ENCODE assay signal across 8 mouse cellular contexts in the genomic region with DNA sequence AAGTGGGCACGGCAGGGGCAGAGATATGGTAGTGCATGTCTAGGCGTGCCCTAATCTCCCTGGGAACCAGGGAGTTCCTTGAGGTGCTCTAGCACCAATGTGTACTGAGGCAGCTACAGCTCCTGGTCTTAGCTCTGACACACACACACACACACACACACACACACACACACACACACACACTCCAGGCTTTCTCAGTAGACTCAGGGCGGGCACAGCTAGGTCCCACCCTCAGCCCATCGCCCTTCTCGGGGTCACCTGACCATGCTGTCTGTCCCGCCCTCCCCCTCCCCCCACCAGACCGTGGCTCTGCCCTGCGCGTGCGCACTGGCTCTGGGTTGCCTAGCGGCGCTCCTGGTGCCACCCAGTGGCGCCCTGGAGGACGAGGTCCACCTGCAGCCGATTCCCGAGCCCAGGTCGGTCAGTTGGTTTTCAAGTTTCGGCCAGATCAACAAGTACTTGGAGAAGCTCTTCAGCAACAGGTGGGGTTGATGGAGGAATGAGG. TPM values are rescaled to one million over a fixed set of nuclear protein-coding genes. Genes with fewer than 3 reads are reported as not detected.
DNase-seq lines count a peak whose midpoint lies in the region; ATAC-seq lines count a peak whose summit lies in the region.

No protein-coding gene starts in this region.

- H3K27me3 ChIP-seq in liver, embryonic 13.5 days, result peaks cover 49% of the 10 kb centered on the region
- peaks cover 46% of the 10 kb centered on the region for H3K27me3 ChIP-seq in neural tube, embryonic 13.5 days

- H3K4me3 ChIP-seq in liver, embryonic 13.5 days (replicated peaks), result peak overlapping the region; percentile 39
- peak overlapping the region; percentile 12; the same call in 1 of the 2 replicates for H3K4me3 ChIP-seq in neural tube, embryonic 13.5 days

- H3K9ac ChIP-seq in liver, embryonic 13.5 days, result peak overlapping the region; percentile 50
- H3K9ac ChIP-seq in neural tube, embryonic 13.5 days, result peak overlapping the region; percentile 52; the same call in 1 of the 2 replicates

- ATAC-seq in granulocyte monocyte progenitor cell, adult 5-6 weeks (replicated peaks; ENCODE audit: poor library complexity, severe bottlenecking), result peak; percentile 59
- ATAC-seq in liver, embryonic 13.5 days (ENCODE audit: low read depth), result peak; percentile 91
- peak; percentile 88 for ATAC-seq in neural tube, embryonic 13.5 days (ENCODE audit: low read depth)

- peaks cover 68% of the 10 kb centered on the region for H3K4me1 ChIP-seq in liver, embryonic 13.5 days (replicated peaks)
- peaks cover 15% of the 10 kb centered on the region for H3K4me1 ChIP-seq in neural tube, embryonic 13.5 days (replicated peaks)

- H3K4me2 ChIP-seq in liver, embryonic 13.5 days, result peak overlapping the region; percentile 62
- H3K4me2 ChIP-seq in neural tube, embryonic 13.5 days, result peak overlapping the region; percentile 50

- 4% methylated on average over 18 of the region's 18 CpGs for WGBS in liver, embryonic 13.5 days (ENCODE audit: insufficient replicate concordance)
- 8% methylated on average over 18 of the region's 18 CpGs for WGBS in neural tube, embryonic 13.5 days

- peak; percentile 92 for DNase-seq in A20 (ENCODE audit: low read depth, low spot score)
- peak; percentile 90 for DNase-seq in adrenal gland, postnatal 14 days
- DNase-seq in embryo, embryonic 9.5 days (ENCODE audit: extremely low spot score), result peak; percentile 92
- DNase-seq in kidney, adult 9 months, result peak; percentile 71
- peak; percentile 79 for DNase-seq in liver, embryonic 13.5 days
- peak; percentile 64 for DNase-seq in testis, postnatal 14 days (ENCODE audit: low spot score)

- H3K27ac ChIP-seq in liver, embryonic 13.5 days, result peak overlapping the region; percentile 89
- H3K27ac ChIP-seq in neural tube, embryonic 13.5 days (replicated peaks), result no peak overlapping the region

- no peaks in the 10 kb centered on the region for H3K36me3 ChIP-seq in liver, embryonic 13.5 days
- no peaks in the 10 kb centered on the region for H3K36me3 ChIP-seq in neural tube, embryonic 13.5 days

- H3K9me3 ChIP-seq in liver, embryonic 13.5 days (replicated peaks), result no peaks in the 10 kb centered on the region
- no peaks in the 10 kb centered on the region for H3K9me3 ChIP-seq in neural tube, embryonic 13.5 days

RNA-seq across cellular contexts. Expression of a gene that starts 4.2 kb away (rescaled TPM):
- total RNA-seq in adrenal gland, postnatal 14 days (2021), result not detected in 2 replicates
- total RNA-seq in granulocyte monocyte progenitor cell, adult 5-6 weeks (2014; fragmentation: Nextera tagmentation), result not detected in 2 replicates
- not detected in 2 replicates for total RNA-seq in granulocyte monocyte progenitor cell, adult 5-6 weeks (2017)
- polyA plus RNA-seq in liver, embryonic 13.5 days (2015; fragmentation: Nextera tagmentation; extraction: Ambion mirVana), result not detected in 2 replicates
- polyA plus RNA-seq in neural tube, embryonic 13.5 days (2015; fragmentation: Nextera tagmentation; extraction: Ambion mirVana), result not detected in 2 replicates

RNA-seq across cellular contexts. Expression of a gene that starts 8.6 kb away (rescaled TPM):
- total RNA-seq in adrenal gland, postnatal 14 days (2021), result 8.6 and 10.1 TPM in 2 replicates
- not detected in 2 replicates for total RNA-seq in granulocyte monocyte progenitor cell, adult 5-6 weeks (2014; fragmentation: Nextera tagmentation)
- total RNA-seq in granulocyte monocyte progenitor cell, adult 5-6 weeks (2017), result 0.04 TPM in 1 of 2 replicates, not detected in the other
- polyA plus RNA-seq in liver, embryonic 13.5 days (2015; fragmentation: Nextera tagmentation; extraction: Ambion mirVana), result 10.2 and 13.3 TPM in 2 replicates
- polyA plus RNA-seq in neural tube, embryonic 13.5 days (2015; fragmentation: Nextera tagmentation; extraction: Ambion mirVana), result 25.8 and 26.5 TPM in 2 replicates

RNA-seq across cellular contexts. Expression of a gene that starts 10.7 kb away (rescaled TPM):
- not detected in 2 replicates for total RNA-seq in adrenal gland, postnatal 14 days (2021)
- not detected in 2 replicates for total RNA-seq in granulocyte monocyte progenitor cell, adult 5-6 weeks (2014; fragmentation: Nextera tagmentation)
- not detected in 2 replicates for total RNA-seq in granulocyte monocyte progenitor cell, adult 5-6 weeks (2017)
- not detected in 2 replicates for polyA plus RNA-seq in liver, embryonic 13.5 days (2015; fragmentation: Nextera tagmentation; extraction: Ambion mirVana)
- not detected in 2 replicates for polyA plus RNA-seq in neural tube, embryonic 13.5 days (2015; fragmentation: Nextera tagmentation; extraction: Ambion mirVana)

RNA-seq across cellular contexts. Expression of a gene that starts 48.4 kb away (rescaled TPM):
- total RNA-seq in adrenal gland, postnatal 14 days (2021), result 0.60 and 5.8 TPM in 2 replicates
- total RNA-seq in granulocyte monocyte progenitor cell, adult 5-6 weeks (2014; fragmentation: Nextera tagmentation), result not detected in 2 replicates
- total RNA-seq in granulocyte monocyte progenitor cell, adult 5-6 weeks (2017), result 0.04 TPM in 1 of 2 replicates, not detected in the other
- polyA plus RNA-seq in liver, embryonic 13.5 days (2015; fragmentation: Nextera tagmentation; extraction: Ambion mirVana), result 8.7 and 11.2 TPM in 2 replicates
- polyA plus RNA-seq in neural tube, embryonic 13.5 days (2015; fragmentation: Nextera tagmentation; extraction: Ambion mirVana), result not detected in 2 replicates

RNA-seq across cellular contexts. Expression of a gene that starts 55.6 kb away (rescaled TPM):
- 50.5 and 61.4 TPM in 2 replicates for total RNA-seq in adrenal gland, postnatal 14 days (2021)
- 0.26 and 1.1 TPM in 2 replicates for total RNA-seq in granulocyte monocyte progenitor cell, adult 5-6 weeks (2014; fragmentation: Nextera tagmentation)
- total RNA-seq in granulocyte monocyte progenitor cell, adult 5-6 weeks (2017), result 0.36 and 2.0 TPM in 2 replicates
- 0.51 and 0.63 TPM in 2 replicates for polyA plus RNA-seq in liver, embryonic 13.5 days (2015; fragmentation: Nextera tagmentation; extraction: Ambion mirVana)
- 0.45 and 0.65 TPM in 2 replicates for polyA plus RNA-seq in neural tube, embryonic 13.5 days (2015; fragmentation: Nextera tagmentation; extraction: Ambion mirVana)
